Mouse (Mus musculus): ENCODE measurements around the gene Bcl6b. TPM values are rescaled to one million over a fixed set of nuclear protein-coding genes. Genes with fewer than 3 reads are reported as not detected.

The Bcl6b gene
- polyA plus RNA-seq, 1 experiment from 2014 or later = 22.0 TPM

DNA sequence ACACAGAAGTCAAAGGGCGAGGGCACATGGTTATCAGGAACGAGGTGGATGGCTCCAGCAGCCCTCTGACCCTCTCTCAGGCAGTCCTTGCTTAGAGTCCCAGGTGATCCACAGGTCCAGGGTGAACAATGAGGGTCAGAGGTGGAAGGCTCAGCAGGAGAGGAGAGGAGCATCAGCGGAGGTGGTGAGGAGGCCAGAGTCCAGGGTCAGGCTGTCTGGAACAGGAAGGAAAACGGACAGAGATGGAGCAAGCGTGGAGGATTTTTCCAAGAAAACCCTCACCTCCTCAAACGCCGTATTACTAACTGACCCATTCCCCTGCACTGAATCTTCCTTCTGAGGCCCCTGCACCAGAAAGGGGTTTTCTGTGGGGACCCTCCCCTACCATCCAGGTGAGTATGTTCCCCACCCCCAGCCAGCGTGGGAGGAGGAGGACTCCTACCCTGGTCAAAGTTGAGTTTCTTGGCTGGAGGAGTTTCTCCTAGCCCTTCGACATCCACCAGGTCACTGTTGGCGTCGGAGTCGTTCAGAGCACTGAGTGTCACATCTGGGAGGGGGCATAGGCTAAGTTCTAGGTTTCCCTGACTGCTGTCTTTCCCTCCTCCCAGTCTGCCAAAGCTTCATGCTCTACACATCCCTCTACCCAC, 5.8 kb upstream of the Bcl6b start:
- WGBS = 84% methylated on average over 12 of the region's 12 CpGs
- Histone ChIP-seq H3K9me3 (replicated peaks; ENCODE audit: low read length) (no peaks in the 10 kb centered on the region), H3K4me1 (replicated peaks; ENCODE audit: insufficient read depth, low read length) (peaks cover 19% of the 10 kb centered on the region), H3K4me3 (replicated peaks; ENCODE audit: low read depth, low read length) (no peak overlapping the region), H3K4me2 (ENCODE audit: low read length) (no peak overlapping the region), H3K27me3 (ENCODE audit: insufficient read depth, low read length) (no peaks in the 10 kb centered on the region), H3K27ac (no peak overlapping the region), H3K36me3 (ENCODE audit: insufficient read depth, low read length) (peaks cover 10% of the 10 kb centered on the region; the same call in 1 of the 2 replicates), H3K9ac (ENCODE audit: low read depth, low read length) (no peak overlapping the region)
- no peak for TF ChIP-seq CTCF (IDR thresholded peaks at IDR 0.05; ENCODE audit: low read depth)
- ATAC-seq (replicated peaks; ENCODE audit: low FRiP score, low read depth) (no peak), DNase-seq (ENCODE audit: low spot score) (no peak)

GRCm38 (mm10) chr11:70234497-70234896, 4.9 kb upstream of the Bcl6b start:
- Histone ChIP-seq H3K27ac (no peak overlapping the region; the same call in 1 of the 2 replicates), H3K4me1 (replicated peaks; ENCODE audit: insufficient read depth, low read length) (peaks cover 19% of the 10 kb centered on the region), H3K4me3 (replicated peaks; ENCODE audit: low read depth, low read length) (no peak overlapping the region)

DNA sequence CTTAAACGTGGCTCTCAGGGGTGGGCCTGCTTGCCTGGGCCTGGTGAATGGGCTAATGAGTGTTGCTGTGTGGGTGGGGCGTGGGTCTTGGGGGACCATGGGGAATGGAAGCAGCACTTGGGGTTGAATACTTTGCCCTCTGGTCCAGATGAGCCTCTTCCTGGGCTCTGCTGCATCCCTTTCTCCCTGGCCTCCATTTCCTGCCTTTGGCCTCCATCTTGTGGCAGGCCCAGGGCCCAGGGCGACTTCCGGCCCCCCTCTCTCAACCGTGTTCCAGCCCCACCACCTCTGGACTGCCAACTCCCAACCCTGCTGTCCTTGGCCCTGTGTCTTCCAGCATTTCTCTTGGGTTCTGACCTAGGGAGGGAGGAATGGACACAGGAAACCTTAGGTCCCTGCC, 4.4 kb upstream of the Bcl6b start:
- peak overlapping the region; percentile 67 for H3K4me2 ChIP-seq (ENCODE audit: low read length)
- no peaks in the 10 kb centered on the region for H3K9me3 ChIP-seq (replicated peaks; ENCODE audit: low read length)
- TF ChIP-seq CTCF (IDR thresholded peaks at IDR 0.05; ENCODE audit: low read depth) = no peak
- WGBS = 59% methylated on average over 5 of the region's 5 CpGs
- peaks cover 19% of the 10 kb centered on the region for H3K4me1 ChIP-seq (replicated peaks; ENCODE audit: insufficient read depth, low read length)
- no peak for DNase-seq (ENCODE audit: low spot score)
- H3K36me3 ChIP-seq (ENCODE audit: insufficient read depth, low read length) = peaks cover 10% of the 10 kb centered on the region; the same call in 1 of the 2 replicates
- ATAC-seq (replicated peaks; ENCODE audit: low FRiP score, low read depth) = no peak
- H3K4me3 ChIP-seq (replicated peaks; ENCODE audit: low read depth, low read length) = no peak overlapping the region
- H3K27ac ChIP-seq = no peak overlapping the region; the same call in 1 of the 2 replicates
- no peak overlapping the region for H3K9ac ChIP-seq (ENCODE audit: low read depth, low read length)
- H3K27me3 ChIP-seq (ENCODE audit: insufficient read depth, low read length) = peaks cover 4% of the 10 kb centered on the region; the same call in 1 of the 2 replicates

More at GRCm38 (mm10) chr11:70234497-70234896, 4.9 kb upstream of the Bcl6b start:
- Histone ChIP-seq H3K9me3 (replicated peaks; ENCODE audit: low read length) (no peaks in the 10 kb centered on the region), H3K9ac (ENCODE audit: low read depth, low read length) (no peak overlapping the region), H3K4me2 (ENCODE audit: low read length) (0 out of 2 replicates have a peak overlapping the region, but pooled peaks have one; percentile 67), H3K27me3 (ENCODE audit: insufficient read depth, low read length) (peaks cover 4% of the 10 kb centered on the region; the same call in 1 of the 2 replicates), H3K36me3 (ENCODE audit: insufficient read depth, low read length) (peaks cover 10% of the 10 kb centered on the region; the same call in 1 of the 2 replicates)
- DNase-seq (ENCODE audit: low spot score) (no peak), ATAC-seq (replicated peaks; ENCODE audit: low FRiP score, low read depth) (no peak)
- TF ChIP-seq CTCF (IDR thresholded peaks at IDR 0.05; ENCODE audit: low read depth) = no peak
- WGBS = 93% methylated on average over 8 of the region's 8 CpGs

GRCm38 (mm10) chr11:70233016-70233415, 3.4 kb upstream of the Bcl6b start:
- peaks cover 11% of the 10 kb centered on the region; the same call in 1 of the 2 replicates for H3K27me3 ChIP-seq (ENCODE audit: insufficient read depth, low read length)
- H3K9ac ChIP-seq (ENCODE audit: low read depth, low read length) = peak overlapping the region; percentile 60
- H3K4me1 ChIP-seq (replicated peaks; ENCODE audit: insufficient read depth, low read length) = peaks cover 13% of the 10 kb centered on the region; the same call in 1 of the 2 replicates
- no peaks in the 10 kb centered on the region for H3K9me3 ChIP-seq (replicated peaks; ENCODE audit: low read length)
- peak overlapping the region; percentile 67 for H3K4me2 ChIP-seq (ENCODE audit: low read length)
- H3K27ac ChIP-seq = no peak overlapping the region
- no peak for ATAC-seq (replicated peaks; ENCODE audit: low FRiP score, low read depth)
- H3K4me3 ChIP-seq (replicated peaks; ENCODE audit: low read depth, low read length) = peak overlapping the region; percentile 36
- H3K36me3 ChIP-seq (ENCODE audit: insufficient read depth, low read length) = peaks cover 10% of the 10 kb centered on the region; the same call in 1 of the 2 replicates
- DNase-seq (ENCODE audit: low spot score) = no peak
- no peak for TF ChIP-seq CTCF (IDR thresholded peaks at IDR 0.05; ENCODE audit: low read depth)
- 33% methylated on average over 8 of the region's 8 CpGs for WGBS

DNA sequence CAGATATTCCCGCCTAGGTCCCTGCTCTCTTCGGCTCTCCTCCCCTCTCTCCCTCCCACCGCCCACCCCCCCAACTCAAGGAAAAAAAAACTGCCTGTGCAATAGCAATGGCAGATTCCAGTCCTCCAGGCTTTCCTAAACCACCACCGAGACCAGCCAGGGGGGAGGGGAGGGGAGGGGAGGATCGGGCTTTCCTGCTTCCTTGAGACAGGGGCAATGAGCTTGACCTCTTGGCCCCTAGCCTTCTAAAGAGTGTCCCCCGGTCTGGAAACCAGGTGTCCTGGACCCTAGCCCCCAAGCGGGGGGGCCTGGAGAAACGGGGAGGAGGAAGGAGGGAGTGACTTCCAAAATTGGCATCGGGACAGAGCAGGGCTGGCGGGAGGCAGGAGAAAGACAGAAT, 2.9 kb upstream of the Bcl6b start:
- Histone ChIP-seq H3K36me3 (ENCODE audit: insufficient read depth, low read length) (peaks cover 10% of the 10 kb centered on the region; the same call in 1 of the 2 replicates), H3K9ac (ENCODE audit: low read depth, low read length) (peak overlapping the region; percentile 60), H3K27me3 (ENCODE audit: insufficient read depth, low read length) (peaks cover 13% of the 10 kb centered on the region; the same call in 1 of the 2 replicates), H3K27ac (0 out of 2 replicates have a peak overlapping the region, but pooled peaks have one; percentile 52), H3K4me1 (replicated peaks; ENCODE audit: insufficient read depth, low read length) (peaks cover 13% of the 10 kb centered on the region; the same call in 1 of the 2 replicates), H3K9me3 (replicated peaks; ENCODE audit: low read length) (no peaks in the 10 kb centered on the region), H3K4me3 (replicated peaks; ENCODE audit: low read depth, low read length) (peak overlapping the region; percentile 36), H3K4me2 (ENCODE audit: low read length) (peak overlapping the region; percentile 67)
- WGBS = 2% methylated on average over 8 of the region's 10 CpGs
- DNase-seq (ENCODE audit: low spot score) (peak; percentile 77), ATAC-seq (replicated peaks; ENCODE audit: low FRiP score, low read depth) (no peak)
- no peak for TF ChIP-seq CTCF (IDR thresholded peaks at IDR 0.05; ENCODE audit: low read depth)

- H3K4me3 ChIP-seq (replicated peaks; ENCODE audit: low read depth, low read length) = peak overlapping the region; percentile 39
- H3K27ac ChIP-seq = peak overlapping the region; percentile 79
- 1% methylated on average over 32 of the region's 32 CpGs for WGBS
- no peaks in the 10 kb centered on the region for H3K9me3 ChIP-seq (replicated peaks; ENCODE audit: low read length)
- peaks cover 15% of the 10 kb centered on the region for H3K4me1 ChIP-seq (replicated peaks; ENCODE audit: insufficient read depth, low read length)
- peak overlapping the region; percentile 50 for H3K4me2 ChIP-seq (ENCODE audit: low read length)
- 0 out of 2 replicates have a peak, but pooled peaks cover 6% of the 10 kb centered on the region for H3K36me3 ChIP-seq (ENCODE audit: insufficient read depth, low read length)
- peak; percentile 40; the same call in 1 of the 2 replicates for ATAC-seq (replicated peaks; ENCODE audit: low FRiP score, low read depth)
- peaks cover 13% of the 10 kb centered on the region for H3K27me3 ChIP-seq (ENCODE audit: insufficient read depth, low read length)
- peak; percentile 97 for TF ChIP-seq CTCF (IDR thresholded peaks at IDR 0.05; ENCODE audit: low read depth)
- H3K9ac ChIP-seq (ENCODE audit: low read depth, low read length) = 0 out of 2 replicates have a peak overlapping the region, but pooled peaks have one; percentile 9
- DNase-seq (ENCODE audit: low spot score) = peak; percentile 92
Observed at GRCm38 (mm10) chr11:70230239-70230727, 685 bp upstream of the Bcl6b start.

Measured in kidney, postnatal 0 days (tissue).